Mouse (Mus musculus) lung, embryonic 14.5 days (tissue): ENCODE data around the gene Tmem120b. TPM values are rescaled to one million over a fixed set of nuclear protein-coding genes. Genes with fewer than 3 reads are reported as not detected.

Experiments
- ATAC-seq: fragments of 200-750 bp; cut with Nextera tagmentation; 2 replicates; pipeline ENCODE4 v1.8.0; 2017; ENCODE audit warnings: mild to moderate bottlenecking, moderate TSS enrichment, moderate library complexity; ENCODE audit not compliant: insufficient read depth
- DNase-seq: peaks from one replicate; pipeline ENCODE4 v3.0.0-alpha.2; 2015
- H3K27ac ChIP-seq: fragments of 300-500 bp; sonication (generic); 2 replicates; pipeline ENCODE4 v1.5.1; 2014; ENCODE audit warnings: low read depth, mild to moderate bottlenecking, moderate library complexity
- H3K27me3 ChIP-seq: fragments of 300-500 bp; sonication (generic); 2 replicates; pipeline ENCODE4 v1.6.1; 2014; ENCODE audit warnings: low read length, control low read depth; ENCODE audit not compliant: insufficient read depth
- H3K36me3 ChIP-seq: fragments of 300-500 bp; sonication (generic); 2 replicates; pipeline ENCODE4 v1.6.1; 2014; ENCODE audit warnings: control low read depth; ENCODE audit not compliant: insufficient read depth
- H3K4me1 ChIP-seq: fragments of 300-500 bp; sonication (generic); 2 replicates; pipeline ENCODE4 v1.6.1; 2014; ENCODE audit warnings: antibody characterized with exemption, control low read depth; ENCODE audit not compliant: insufficient read depth
- H3K4me2 ChIP-seq: fragments of 300-500 bp; sonication (generic); 2 replicates; pipeline ENCODE4 v1.6.1; 2014; ENCODE audit warnings: mild to moderate bottlenecking
- H3K4me3 ChIP-seq: fragments of 300-500 bp; sonication (generic); 2 replicates; pipeline ENCODE4 v1.5.1; 2014; ENCODE audit warnings: low read depth, low read length
- H3K9ac ChIP-seq: fragments of 300-500 bp; sonication (generic); 2 replicates; pipeline ENCODE4 v1.6.1; 2014
- H3K9me3 ChIP-seq: fragments of 300-500 bp; sonication (generic); 2 replicates; pipeline ENCODE4 v1.6.1; 2016; ENCODE audit warnings: low read depth, low read length, control low read depth
- CTCF ChIP-seq: IDR thresholded peaks from 2 replicates; pipeline ENCODE4 v1.5.1; 2016; ENCODE audit warnings: antibody characterized with exemption, low read depth
- WGBS: fragments of 180-500 bp; shearing (Covaris S2); extraction: QIAGEN DNeasy Blood & Tissue Kit; methylation state at CpG from one replicate; pipeline ENCODE4 v1.1.7; 2014; 5-methylcytosine and 5-hydroxymethylcytosine counted together
- polyA plus RNA-seq: library from polyadenylated mRNA; unstranded; fragments of >200 nt; fragmentation: Nextera tagmentation; extraction: Ambion mirVana; gene quantifications from 2 replicates; pipeline ENCODE4 v1.2.1, GENCODE M21; 2014

Tmem120b gene
- polyA plus RNA-seq, 1 experiment from 2014 or later, result 10.0 TPM

GRCm38 (mm10) chr5:123142161-123143157 is 74.2 kb downstream of the Tmem120b start, which contains the start of gene Setd1b:
Gene Setd1b (plus strand): TSS chr5:123142193.
- Histone ChIP-seq H3K4me1 (peaks cover 20% of the 10 kb centered on the region), H3K9ac (peak within 1 kb of the TSS; percentile 99), H3K36me3 (peaks cover 33% of the 10 kb centered on the region), H3K4me2 (peak within 1 kb of the TSS; percentile 100), H3K9me3 (no peaks in the 10 kb centered on the region), H3K4me3 (peak within 1 kb of the TSS; percentile 92), H3K27ac (peak within 1 kb of the TSS; percentile 100), H3K27me3 (no peaks in the 10 kb centered on the region)
- under 1% methylated on average over 70 of the region's 103 CpGs for WGBS
- peak; percentile 72 for DNase-seq
- TF ChIP-seq CTCF, result no peak
- ATAC-seq, result no peak

- DNase-seq, result peak; percentile 78
- Histone ChIP-seq H3K27ac (peak overlapping the region; percentile 100), H3K9me3 (no peaks in the 10 kb centered on the region), H3K9ac (peak overlapping the region; percentile 99), H3K4me3 (peak overlapping the region; percentile 92), H3K4me1 (peaks cover 17% of the 10 kb centered on the region), H3K36me3 (peaks cover 41% of the 10 kb centered on the region), H3K4me2 (peak overlapping the region; percentile 100), H3K27me3 (no peaks in the 10 kb centered on the region)
- no peak; the same call in 1 of the 2 replicates for ATAC-seq
- under 1% methylated on average over 24 of the region's 24 CpGs for WGBS
- no peak for TF ChIP-seq CTCF
Observed at GRCm38 (mm10) chr5:123143251-123143970, 75.2 kb downstream of the Tmem120b start.

DNA sequence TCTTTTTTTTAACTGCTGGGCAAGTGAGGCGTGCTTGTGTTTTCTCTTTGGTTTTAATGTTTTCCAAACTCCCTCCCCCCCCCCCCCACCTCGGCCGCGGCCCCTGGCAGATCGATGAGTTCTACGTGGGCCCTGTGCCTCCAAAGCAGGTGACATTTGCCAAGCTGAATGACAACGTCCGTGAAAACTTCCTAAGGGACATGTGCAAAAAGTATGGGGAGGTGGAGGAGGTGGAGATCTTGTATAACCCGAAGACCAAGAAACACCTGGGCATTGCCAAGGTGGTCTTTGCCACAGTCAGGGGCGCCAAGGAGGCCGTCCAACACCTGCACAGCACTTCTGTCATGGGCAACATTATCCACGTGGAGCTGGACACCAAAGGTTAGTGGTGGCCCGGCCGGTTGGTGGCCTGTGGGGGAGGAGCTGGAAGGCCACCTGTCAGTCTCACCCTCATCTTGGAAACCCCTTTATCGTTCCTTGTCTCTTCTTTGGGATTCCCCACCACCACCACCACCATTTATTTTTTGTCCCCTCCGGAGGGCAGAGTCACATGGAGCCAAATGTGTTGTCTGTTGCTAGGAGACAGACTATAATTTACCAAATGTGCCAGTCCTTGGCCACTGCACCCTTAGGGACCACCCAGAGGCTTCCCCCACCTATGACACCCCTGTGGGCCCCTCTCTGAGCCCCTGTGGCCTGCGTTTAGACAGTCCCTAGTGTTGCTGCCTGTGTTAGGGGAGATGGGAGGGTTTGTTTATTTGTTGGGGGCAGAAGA is 75.9 kb downstream of the Tmem120b start:
- H3K9ac ChIP-seq, result peak overlapping the region; percentile 99
- H3K4me1 ChIP-seq, result peaks cover 17% of the 10 kb centered on the region
- H3K4me3 ChIP-seq, result peak overlapping the region; percentile 92
- no peak overlapping the region; the same call in 1 of the 2 replicates for H3K27ac ChIP-seq
- DNase-seq, result no peak
- 5% methylated on average over 17 of the region's 17 CpGs for WGBS
- no peaks in the 10 kb centered on the region for H3K9me3 ChIP-seq
- peaks cover 49% of the 10 kb centered on the region for H3K36me3 ChIP-seq
- no peak for TF ChIP-seq CTCF
- H3K4me2 ChIP-seq, result peak overlapping the region; percentile 100
- no peak for ATAC-seq
- H3K27me3 ChIP-seq, result no peaks in the 10 kb centered on the region

DNA sequence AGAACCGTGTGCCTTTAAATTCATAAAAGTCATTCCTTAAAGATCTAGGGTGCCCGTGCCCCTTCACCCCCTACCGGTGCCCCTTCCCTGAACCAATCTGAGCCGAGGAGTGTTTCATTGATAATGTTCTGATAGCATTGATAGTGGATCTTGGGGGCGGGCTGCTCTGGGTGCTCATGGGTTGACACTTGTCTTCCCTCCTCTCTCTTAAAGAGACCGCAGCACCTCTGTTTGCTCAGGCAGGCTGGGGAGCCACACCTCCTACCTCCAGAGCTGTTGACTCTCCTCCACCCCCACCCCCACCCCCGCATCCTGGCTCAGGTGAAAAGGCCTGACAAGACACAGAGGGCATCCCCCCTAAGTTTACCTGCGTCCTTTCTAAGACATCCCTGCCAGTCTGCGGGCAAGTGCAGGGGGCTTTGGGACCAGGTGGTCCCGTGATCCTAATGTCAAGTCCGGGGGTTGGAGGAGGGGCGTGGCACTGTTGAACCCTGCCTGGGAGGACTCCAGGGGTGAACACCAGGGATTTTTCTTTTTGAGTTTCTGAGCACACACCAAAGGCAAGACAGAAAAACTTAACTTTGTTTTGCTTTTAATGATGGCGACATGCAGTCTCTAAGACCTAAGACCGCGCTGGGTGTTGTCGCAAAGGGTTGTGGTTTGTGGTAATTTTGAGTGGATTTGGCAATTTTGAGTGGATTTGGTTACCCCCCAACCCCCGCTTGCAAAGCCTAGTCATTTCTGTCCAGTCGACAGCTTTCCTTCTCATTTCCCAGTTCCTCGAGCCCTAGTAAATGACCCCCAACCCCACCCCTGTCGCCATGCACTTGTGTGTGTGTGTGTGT is 76.8 kb downstream of the Tmem120b start:
- TF ChIP-seq CTCF, result no peak
- ATAC-seq, result no peak
- H3K9me3 ChIP-seq, result no peaks in the 10 kb centered on the region
- H3K4me3 ChIP-seq, result peak overlapping the region; percentile 92
- no peak for DNase-seq
- H3K4me1 ChIP-seq, result peaks cover 19% of the 10 kb centered on the region
- H3K27ac ChIP-seq, result no peak overlapping the region
- peaks cover 54% of the 10 kb centered on the region for H3K36me3 ChIP-seq
- H3K9ac ChIP-seq, result peak overlapping the region; percentile 99
- no peaks in the 10 kb centered on the region for H3K27me3 ChIP-seq
- peak overlapping the region; percentile 100 for H3K4me2 ChIP-seq
- 30% methylated on average over 20 of the region's 20 CpGs for WGBS

DNA sequence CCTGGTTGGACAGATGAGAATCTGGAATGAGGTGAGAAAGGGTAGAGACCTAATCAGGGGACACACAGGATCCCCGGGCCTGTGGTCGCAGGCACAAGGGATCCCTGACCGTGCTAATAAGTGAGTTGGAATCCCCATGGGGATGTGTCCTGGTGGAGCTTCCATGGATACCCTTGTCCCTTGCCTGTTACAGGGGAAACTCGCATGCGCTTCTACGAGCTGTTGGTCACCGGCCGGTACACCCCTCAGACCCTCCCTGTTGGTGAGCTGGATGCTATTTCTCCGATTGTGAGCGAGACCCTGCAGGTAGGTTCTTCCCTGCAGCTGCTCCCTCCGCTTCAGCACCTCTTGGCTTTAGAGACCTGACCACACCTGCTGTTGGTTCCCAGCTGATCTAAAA is 78.1 kb downstream of the Tmem120b start:
- no peak for TF ChIP-seq CTCF
- no peak for ATAC-seq
- Histone ChIP-seq H3K9me3 (no peaks in the 10 kb centered on the region), H3K27me3 (no peaks in the 10 kb centered on the region), H3K4me3 (no peak overlapping the region), H3K9ac (no peak overlapping the region), H3K36me3 (peaks cover 60% of the 10 kb centered on the region), H3K4me1 (peaks cover 23% of the 10 kb centered on the region), H3K4me2 (no peak overlapping the region), H3K27ac (no peak overlapping the region)
- 83% methylated on average over 11 of the region's 11 CpGs for WGBS
- DNase-seq, result no peak

DNA sequence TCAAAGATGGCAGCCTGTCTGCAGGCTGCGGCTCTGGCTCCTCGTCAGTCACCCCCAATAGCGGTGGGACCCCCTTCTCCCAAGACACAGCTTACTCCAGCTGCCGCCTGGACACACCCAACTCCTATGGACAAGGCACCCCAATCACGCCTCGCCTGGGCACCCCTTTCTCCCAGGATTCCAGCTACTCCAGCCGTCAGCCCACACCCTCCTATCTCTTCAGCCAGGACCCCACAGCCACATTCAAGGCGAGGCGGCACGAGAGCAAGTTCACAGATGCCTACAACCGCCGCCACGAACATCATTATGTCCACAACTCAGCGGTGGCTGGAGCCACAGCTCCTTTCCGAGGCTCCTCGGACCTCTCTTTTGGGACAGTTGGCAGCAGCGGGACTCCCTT is 79.4 kb downstream of the Tmem120b start:
- Histone ChIP-seq H3K36me3 (peaks cover 72% of the 10 kb centered on the region), H3K9ac (no peak overlapping the region)
- 76% methylated on average over 17 of the region's 17 CpGs for WGBS

More for the DNA sequence above, 79.4 kb downstream of the Tmem120b start:
- Histone ChIP-seq H3K9me3 (no peaks in the 10 kb centered on the region), H3K27ac (no peak overlapping the region), H3K4me2 (no peak overlapping the region), H3K4me1 (peaks cover 23% of the 10 kb centered on the region), H3K4me3 (no peak overlapping the region), H3K27me3 (no peaks in the 10 kb centered on the region)
- ATAC-seq (no peak), DNase-seq (no peak)
- no peak for TF ChIP-seq CTCF
